Mouse (Mus musculus) heart, embryonic 10.5 days (tissue): ENCODE measurements around the gene Gm3415. TPM values are rescaled to one million over a fixed set of nuclear protein-coding genes. Genes with fewer than 3 reads are reported as not detected.
"Not testable (repeated sequence)": the region's sequence is repeated elsewhere in the genome, so short reads cannot be mapped to it uniquely, and the experiment has no call there.

Experiments used
- DNase-seq: peaks from one replicate; pipeline ENCODE4 v3.0.0-alpha.2; 2017; ENCODE audit warnings: low spot score
- H3K27ac ChIP-seq: fragments of 300-500 bp; sonication (generic); 2 replicates; pipeline ENCODE4 v1.5.1; 2016; ENCODE audit warnings: mild to moderate bottlenecking
- H3K27me3 ChIP-seq: fragments of 300-500 bp; sonication (generic); 2 replicates; pipeline ENCODE4 v1.6.1; 2016; ENCODE audit warnings: mild to moderate bottlenecking; ENCODE audit not compliant: poor library complexity, insufficient read depth, severe bottlenecking
- H3K36me3 ChIP-seq: fragments of 300-500 bp; sonication (generic); 2 replicates; pipeline ENCODE4 v1.6.1; 2016; ENCODE audit warnings: mild to moderate bottlenecking, moderate library complexity
- H3K4me1 ChIP-seq: fragments of 300-500 bp; sonication (generic); 2 replicates; pipeline ENCODE4 v1.6.1; 2016; ENCODE audit warnings: mild to moderate bottlenecking
- H3K4me3 ChIP-seq: fragments of 300-500 bp; sonication (generic); 2 replicates; pipeline ENCODE4 v1.5.1; 2016; ENCODE audit warnings: mild to moderate bottlenecking, moderate library complexity
- H3K9me3 ChIP-seq: fragments of 300-500 bp; sonication (generic); 2 replicates; pipeline ENCODE4 v1.6.1; 2016; ENCODE audit warnings: mild to moderate bottlenecking, moderate library complexity
- WGBS: fragments of 180-500 bp; shearing (Covaris S2); methylation state at CpG from one replicate; pipeline ENCODE4 v1.1.7; 2016; 5-methylcytosine and 5-hydroxymethylcytosine counted together
- polyA plus RNA-seq: library from polyadenylated mRNA; unstranded; fragments of >200 nt; fragmentation: Nextera tagmentation; extraction: Ambion mirVana; gene quantifications from 2 replicates; pipeline ENCODE4 v1.2.1, GENCODE M21; 2016

The Gm3415 gene
- polyA plus RNA-seq, 1 experiment from 2014 or later: not detected

DNA sequence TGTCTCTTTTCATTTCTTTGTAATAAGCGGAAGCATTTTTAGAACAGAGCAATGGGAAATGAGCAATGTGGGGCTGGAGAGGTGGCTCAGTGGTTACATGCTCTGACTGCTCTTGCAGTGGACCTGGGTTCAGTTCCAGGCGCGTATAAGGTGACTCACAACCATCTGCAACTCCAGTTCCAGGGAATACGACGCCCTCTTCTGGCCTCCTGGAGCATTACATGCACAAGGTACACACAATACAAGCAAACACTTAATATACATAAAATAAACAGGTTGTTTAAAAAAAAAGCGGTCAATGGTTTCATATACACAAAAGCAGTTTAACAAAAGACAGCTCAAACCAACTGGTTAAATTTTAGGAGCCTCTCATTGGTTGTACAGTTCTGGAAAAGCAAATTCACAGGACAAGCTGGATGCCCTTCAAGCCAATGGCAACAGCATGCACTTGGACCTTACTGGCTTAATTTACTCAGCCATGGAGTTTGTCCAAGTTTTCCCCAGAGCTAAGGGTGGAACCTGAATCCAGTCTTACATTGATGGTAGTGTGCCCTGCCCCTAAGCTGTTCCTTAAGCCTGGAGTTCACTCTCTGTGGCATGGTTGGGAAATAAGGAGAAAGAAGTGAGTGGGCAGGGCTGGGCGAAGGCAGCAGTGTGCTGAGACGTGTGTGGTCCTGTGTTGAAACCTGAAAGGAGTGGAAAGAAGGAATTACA is 30.6 kb downstream of the Gm3415 start:
- H3K4me1 ChIP-seq: peaks cover 10% of the 10 kb centered on the region
- H3K9me3 ChIP-seq: no peaks in the 10 kb centered on the region
- no peaks in the 10 kb centered on the region for H3K36me3 ChIP-seq
- H3K4me3 ChIP-seq: no peak overlapping the region
- H3K27ac ChIP-seq: no peak overlapping the region
- H3K27me3 ChIP-seq: peaks cover 49% of the 10 kb centered on the region
- 62% methylated on average over 8 of the region's 8 CpGs for WGBS
- DNase-seq: no peak

DNA sequence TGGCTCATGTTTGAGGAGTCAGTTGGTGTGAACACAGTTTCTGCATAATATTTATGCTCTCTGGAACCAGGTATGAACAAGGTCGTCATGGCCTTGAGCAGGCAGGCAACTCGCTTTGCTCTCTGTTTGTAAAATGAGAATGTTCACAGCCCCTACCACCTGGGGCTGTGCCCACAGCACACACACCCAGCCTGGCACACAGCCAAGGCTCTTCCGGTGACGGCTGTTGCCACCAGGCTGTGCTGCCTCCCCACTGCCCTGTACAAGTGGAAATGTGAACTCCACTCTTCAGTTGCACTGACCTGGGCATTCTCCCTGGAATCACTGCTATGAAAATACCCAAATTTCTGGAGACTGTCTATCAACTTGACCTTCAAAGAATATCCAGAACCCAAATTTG is 35.1 kb downstream of the Gm3415 start:
- Histone ChIP-seq H3K27me3 (peaks cover 15% of the 10 kb centered on the region), H3K9me3 (no peaks in the 10 kb centered on the region), H3K36me3 (no peaks in the 10 kb centered on the region), H3K4me1 (no peaks in the 10 kb centered on the region), H3K4me3 (no peak overlapping the region), H3K27ac (no peak overlapping the region)
- WGBS: 80% methylated on average over 4 of the region's 4 CpGs
- DNase-seq: no peak

DNA sequence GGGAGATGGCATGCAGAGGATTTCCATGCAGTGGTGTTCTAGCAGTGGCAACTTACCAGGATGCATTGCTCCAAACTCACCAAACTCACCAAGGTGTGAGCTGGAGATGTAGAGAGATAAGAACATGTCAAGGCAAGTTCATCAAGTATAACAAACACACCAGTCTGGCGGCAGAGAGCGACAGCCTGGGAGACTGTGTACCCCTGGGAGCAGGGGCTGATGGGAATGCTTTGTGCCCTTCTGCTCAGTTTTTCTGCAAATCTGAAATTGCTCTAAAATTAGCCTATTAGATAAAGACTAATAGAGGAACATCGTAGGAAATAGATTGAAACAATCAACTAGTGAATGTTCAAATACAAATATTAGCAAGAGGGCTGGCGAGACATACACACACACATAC is 35.7 kb downstream of the Gm3415 start:
- Histone ChIP-seq H3K27me3 (peaks cover 9% of the 10 kb centered on the region), H3K27ac (no peak overlapping the region), H3K9me3 (no peaks in the 10 kb centered on the region), H3K36me3 (no peaks in the 10 kb centered on the region), H3K4me3 (no peak overlapping the region), H3K4me1 (no peaks in the 10 kb centered on the region)
- no peak for DNase-seq
- 80% methylated on average over 4 of the region's 4 CpGs for WGBS

DNA sequence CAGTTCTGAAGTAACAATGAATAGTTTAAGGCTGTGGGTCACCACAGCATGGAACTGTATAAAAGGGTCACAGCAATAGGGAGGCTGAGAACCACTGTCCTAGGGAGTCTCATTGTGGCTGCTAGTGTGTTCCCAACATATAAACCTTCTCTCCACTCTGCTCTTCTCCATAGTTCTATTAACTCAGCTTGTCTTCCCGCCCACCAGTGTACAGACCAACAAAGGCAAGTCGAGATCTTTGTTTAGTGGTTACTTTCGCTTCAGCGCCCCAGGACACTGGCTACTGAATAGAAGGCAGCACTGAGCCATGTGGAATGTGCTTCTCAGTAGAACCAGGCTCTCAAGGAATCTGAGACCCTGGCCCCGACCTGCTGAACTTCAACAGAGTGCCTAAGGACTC is 36.6 kb downstream of the Gm3415 start:
- no peak overlapping the region for H3K27ac ChIP-seq
- no peaks in the 10 kb centered on the region for H3K9me3 ChIP-seq
- no peak overlapping the region for H3K4me3 ChIP-seq
- no peak for DNase-seq
- no peaks in the 10 kb centered on the region for H3K4me1 ChIP-seq
- H3K27me3 ChIP-seq: 0 out of 2 replicates have a peak, but pooled peaks cover 6% of the 10 kb centered on the region
- 75% methylated on average over 5 of the region's 5 CpGs for WGBS
- H3K36me3 ChIP-seq: no peaks in the 10 kb centered on the region

DNA sequence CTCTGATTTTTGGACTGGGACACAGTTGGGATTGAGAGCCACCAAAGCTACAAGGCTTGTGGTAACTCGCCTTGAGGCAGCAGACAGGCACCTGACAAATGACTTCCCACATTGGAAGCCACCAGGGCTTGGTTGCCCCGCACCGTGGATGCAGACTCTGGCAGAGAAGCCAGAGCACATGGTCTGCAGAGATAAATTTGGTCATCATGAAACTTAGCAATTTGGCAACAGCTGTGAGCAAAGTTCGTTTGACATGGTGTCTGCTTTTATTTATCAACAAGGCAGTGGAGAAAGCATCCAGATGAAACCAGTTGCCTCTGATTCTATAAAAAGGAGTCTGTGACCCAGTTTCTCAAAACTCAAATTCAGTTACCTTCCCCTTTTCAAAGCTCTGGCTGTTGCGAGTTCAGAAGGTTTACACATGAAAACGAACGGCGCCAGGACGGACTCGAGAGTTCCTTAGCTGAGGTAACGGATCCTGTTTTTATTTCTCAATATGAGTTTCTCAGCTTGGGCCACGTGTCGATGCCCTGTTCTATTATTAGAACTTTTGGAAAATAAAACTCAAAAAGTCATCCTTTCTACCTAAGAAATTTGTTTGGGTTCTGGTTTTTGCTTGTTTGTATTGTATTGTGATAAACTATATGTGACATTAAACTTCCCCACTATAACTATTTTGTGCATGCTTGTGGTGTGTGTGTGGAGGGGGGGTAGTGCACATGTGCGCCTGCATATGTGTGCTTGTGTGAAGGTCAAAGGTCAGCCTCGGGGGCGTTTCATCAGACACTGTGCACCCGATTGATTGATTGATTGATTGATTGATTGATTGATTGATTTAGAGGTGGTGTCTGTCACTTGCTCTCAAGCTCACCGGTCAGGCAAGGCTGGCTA is 40.9 kb downstream of the Gm3415 start:
- 79% methylated on average over 18 of the region's 18 CpGs for WGBS
- H3K27me3 ChIP-seq: no peaks in the 10 kb centered on the region
- H3K27ac ChIP-seq: no peak overlapping the region

DNA sequence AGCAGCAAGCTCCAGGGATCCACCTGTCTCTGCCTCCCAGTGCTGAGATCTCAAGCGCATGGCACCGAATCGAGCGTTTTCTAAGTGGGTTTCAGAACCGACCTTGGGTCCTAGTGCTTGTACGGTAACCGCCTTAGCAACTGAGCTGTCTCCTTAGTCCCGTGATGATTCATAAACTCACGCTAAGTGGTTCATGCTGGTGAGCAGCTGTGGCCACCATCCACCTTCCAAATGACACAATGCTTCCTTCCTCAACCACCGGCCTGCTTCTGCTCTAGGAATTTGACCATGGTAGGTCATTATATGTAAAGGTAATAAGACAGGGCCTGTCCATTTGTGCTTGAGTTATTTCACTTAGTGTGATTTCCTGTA is 41.6 kb downstream of the Gm3415 start:
- Histone ChIP-seq H3K4me1 (no peaks in the 10 kb centered on the region), H3K27ac (no peak overlapping the region), H3K9me3 (no peaks in the 10 kb centered on the region), H3K36me3 (no peaks in the 10 kb centered on the region), H3K4me3 (no peak overlapping the region), H3K27me3 (no peaks in the 10 kb centered on the region)
- 92% methylated on average over 10 of the region's 10 CpGs for WGBS
- no peak for DNase-seq

More for the DNA sequence above, 40.9 kb downstream of the Gm3415 start:
- Histone ChIP-seq H3K4me1 (no peaks in the 10 kb centered on the region), H3K4me3 (no peak overlapping the region), H3K36me3 (no peaks in the 10 kb centered on the region), H3K9me3 (no peaks in the 10 kb centered on the region)
- no peak for DNase-seq

DNA sequence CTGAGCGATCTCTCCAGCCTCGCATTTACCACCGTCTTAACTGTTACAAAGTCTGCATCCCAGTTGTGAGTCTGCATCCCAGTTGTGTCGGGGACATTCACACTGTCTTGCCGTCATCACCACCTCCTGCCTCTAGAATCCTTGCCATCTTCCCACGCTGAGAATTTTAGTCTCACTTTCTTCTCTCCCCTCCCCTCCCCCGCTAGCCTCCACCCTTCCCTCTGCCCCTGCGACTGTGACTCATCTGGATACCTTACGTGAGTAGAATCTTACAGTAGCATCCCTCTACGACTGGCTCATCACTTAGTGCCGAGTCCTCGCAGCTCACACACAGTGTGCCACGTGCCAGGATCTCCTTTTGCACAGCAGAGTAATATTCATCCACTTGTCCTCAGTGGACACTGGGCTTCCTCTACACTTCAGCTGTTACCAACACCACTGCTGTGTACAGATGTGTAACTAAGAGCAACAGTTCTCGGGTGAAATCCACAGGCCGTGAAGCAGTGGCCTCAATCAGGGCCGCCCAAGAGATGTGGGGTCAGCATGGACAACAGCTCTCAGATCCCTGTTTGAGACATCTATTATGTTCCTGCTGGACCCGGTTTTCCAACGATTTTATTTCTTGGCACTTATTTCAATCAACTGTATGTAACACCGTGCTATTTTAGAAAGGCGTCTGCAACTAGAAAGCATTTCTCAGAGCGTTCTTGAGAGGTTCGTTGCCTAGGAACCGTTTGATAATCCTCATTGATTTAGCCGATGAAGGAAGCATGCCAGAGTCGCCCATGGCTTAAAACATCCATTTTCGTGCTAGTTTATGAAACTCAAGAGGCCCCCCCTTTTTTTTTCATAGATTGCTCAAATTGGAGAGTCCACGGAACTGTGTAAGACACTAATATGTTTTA is 42.5 kb downstream of the Gm3415 start:
- Histone ChIP-seq H3K4me1 (no peaks in the 10 kb centered on the region), H3K27me3 (no peaks in the 10 kb centered on the region), H3K27ac (no peak overlapping the region), H3K36me3 (no peaks in the 10 kb centered on the region), H3K9me3 (no peaks in the 10 kb centered on the region), H3K4me3 (no peak overlapping the region)
- no peak for DNase-seq
- 84% methylated on average over 27 of the region's 27 CpGs for WGBS

DNA sequence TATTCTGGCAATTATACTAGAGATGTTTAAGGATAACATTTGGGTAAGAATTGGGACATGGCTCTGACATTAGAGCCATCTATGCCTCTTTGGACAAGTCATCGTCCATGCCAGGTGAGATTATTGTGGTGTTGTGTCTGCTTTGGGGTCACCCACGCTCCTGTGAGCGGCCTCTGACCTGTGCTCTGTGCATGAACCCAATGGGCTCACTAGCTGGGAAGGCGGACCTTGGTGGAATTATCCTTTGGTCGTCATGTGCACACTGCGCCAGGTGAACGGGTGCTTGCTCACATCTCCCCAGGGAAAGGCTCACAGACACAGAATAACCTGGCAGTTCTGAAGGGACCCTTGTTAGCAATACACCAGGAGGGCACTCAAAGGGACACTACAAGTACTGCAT is 43.3 kb downstream of the Gm3415 start:
- not testable (repeated sequence) for DNase-seq, H3K4me1 ChIP-seq, H3K4me3 ChIP-seq, H3K9me3 ChIP-seq, H3K27me3 ChIP-seq, H3K27ac ChIP-seq, H3K36me3 ChIP-seq
- 84% methylated on average over 7 of the region's 7 CpGs for WGBS

DNA sequence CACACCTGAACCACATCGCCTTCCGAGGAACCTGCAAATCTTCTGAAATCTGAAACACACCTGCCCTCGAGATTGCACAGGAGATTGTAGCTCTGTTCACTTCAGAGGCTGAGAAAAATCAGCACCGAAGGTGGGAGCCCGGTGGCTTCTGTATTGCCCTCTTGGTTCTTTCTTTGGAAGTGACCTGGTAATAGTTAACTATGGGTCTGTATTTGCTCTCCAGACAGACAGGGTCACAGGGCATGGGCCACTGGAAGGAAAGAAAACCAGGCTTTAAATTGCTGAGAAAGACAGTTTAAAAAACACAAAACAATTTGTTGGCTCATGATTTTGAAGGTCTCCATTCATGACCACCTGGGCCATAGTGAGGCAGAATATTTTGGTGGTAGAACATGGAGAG is 44.0 kb downstream of the Gm3415 start:
- Histone ChIP-seq H3K27ac (no peak overlapping the region), H3K4me1 (no peaks in the 10 kb centered on the region), H3K4me3 (no peak overlapping the region), H3K9me3 (no peaks in the 10 kb centered on the region), H3K27me3 (no peaks in the 10 kb centered on the region), H3K36me3 (no peaks in the 10 kb centered on the region)
- 79% methylated on average over 5 of the region's 5 CpGs for WGBS
- DNase-seq: no peak

DNA sequence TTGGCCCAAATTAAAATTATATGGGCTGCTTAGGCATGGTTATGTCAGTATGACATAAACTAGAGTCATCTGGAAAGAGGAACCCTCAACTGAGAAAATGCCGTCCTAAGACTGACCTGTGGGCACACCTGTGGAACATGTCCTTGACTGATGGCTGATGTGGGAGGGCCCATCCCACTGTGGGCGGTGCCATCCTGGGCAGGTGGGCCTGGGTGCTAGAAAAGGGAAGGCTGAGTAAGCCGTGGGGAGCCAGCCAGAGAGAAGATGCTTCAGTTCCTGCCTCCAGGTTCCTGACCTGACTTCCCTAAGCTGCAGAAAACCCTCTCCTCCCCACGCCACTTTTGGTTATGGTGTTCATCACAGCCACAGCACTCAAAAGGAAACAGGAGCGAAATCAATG is 50.3 kb downstream of the Gm3415 start:
- Histone ChIP-seq H3K4me3 (no peak overlapping the region), H3K27ac (no peak overlapping the region), H3K4me1 (0 out of 2 replicates have a peak, but pooled peaks cover 4% of the 10 kb centered on the region), H3K9me3 (no peaks in the 10 kb centered on the region), H3K36me3 (no peaks in the 10 kb centered on the region), H3K27me3 (no peaks in the 10 kb centered on the region)
- 73% methylated on average over 5 of the region's 5 CpGs for WGBS
- no peak for DNase-seq

DNA sequence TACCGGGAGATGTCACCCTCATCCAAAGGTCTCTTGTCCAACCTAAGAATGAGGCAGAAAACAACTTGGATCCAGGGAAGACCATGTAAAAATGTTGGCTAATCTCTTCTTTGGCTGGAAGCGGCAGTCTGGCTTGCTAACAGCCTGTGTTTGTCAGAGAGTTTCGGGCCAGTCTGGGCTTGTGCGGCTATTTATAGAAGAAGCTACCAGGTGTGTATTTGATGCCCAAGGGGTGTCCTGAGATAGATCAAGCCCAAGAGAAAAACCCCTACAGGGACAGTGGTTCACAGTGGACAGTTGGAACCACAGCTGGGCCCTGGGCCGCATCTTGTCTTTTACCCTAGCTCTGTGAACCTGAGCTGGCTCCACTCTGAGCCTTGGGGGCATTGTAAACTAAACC is 51.0 kb downstream of the Gm3415 start:
- no peak for DNase-seq
- whole genome bisulfite sequencing: 86% methylated on average over 5 of the region's 5 CpGs
- Histone ChIP-seq H3K27ac (no peak overlapping the region), H3K9me3 (no peaks in the 10 kb centered on the region), H3K27me3 (no peaks in the 10 kb centered on the region), H3K4me1 (0 out of 2 replicates have a peak, but pooled peaks cover 4% of the 10 kb centered on the region), H3K36me3 (no peaks in the 10 kb centered on the region), H3K4me3 (no peak overlapping the region)

DNA sequence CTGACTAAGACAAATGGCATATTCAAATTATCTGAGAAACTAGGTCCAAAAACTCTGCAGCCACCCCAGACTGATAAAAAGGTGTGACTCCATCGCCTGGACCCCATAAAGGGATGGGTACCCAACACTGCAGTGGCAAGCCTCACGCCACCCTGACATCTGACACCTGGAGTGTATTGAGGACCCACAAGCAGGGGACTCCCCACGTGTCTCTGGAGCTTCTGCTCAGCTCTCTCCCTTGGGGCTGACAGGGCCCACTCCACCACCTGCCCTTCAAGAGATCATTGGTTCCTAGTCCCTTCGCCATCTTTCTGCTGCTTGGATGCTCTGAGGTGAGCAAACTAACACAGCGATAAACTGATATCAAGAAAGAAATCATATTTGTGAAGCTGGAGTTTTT is 51.9 kb downstream of the Gm3415 start:
- 0 out of 2 replicates have a peak, but pooled peaks cover 4% of the 10 kb centered on the region for H3K4me1 ChIP-seq
- no peak for DNase-seq
- no peak overlapping the region for H3K4me3 ChIP-seq
- H3K27me3 ChIP-seq: no peaks in the 10 kb centered on the region
- no peaks in the 10 kb centered on the region for H3K36me3 ChIP-seq
- no peak overlapping the region for H3K27ac ChIP-seq
- 73% methylated on average over 5 of the region's 5 CpGs for WGBS
- H3K9me3 ChIP-seq: no peaks in the 10 kb centered on the region
